Mouse (Mus musculus): Measurements from ENCODE around the gene Kcnip1. TPM values are rescaled to one million over a fixed set of nuclear protein-coding genes. Genes with fewer than 3 reads are reported as not detected.

Kcnip1 gene
- polyA plus RNA-seq, 1 experiment from 2014 or later: 51.2 TPM

DNA sequence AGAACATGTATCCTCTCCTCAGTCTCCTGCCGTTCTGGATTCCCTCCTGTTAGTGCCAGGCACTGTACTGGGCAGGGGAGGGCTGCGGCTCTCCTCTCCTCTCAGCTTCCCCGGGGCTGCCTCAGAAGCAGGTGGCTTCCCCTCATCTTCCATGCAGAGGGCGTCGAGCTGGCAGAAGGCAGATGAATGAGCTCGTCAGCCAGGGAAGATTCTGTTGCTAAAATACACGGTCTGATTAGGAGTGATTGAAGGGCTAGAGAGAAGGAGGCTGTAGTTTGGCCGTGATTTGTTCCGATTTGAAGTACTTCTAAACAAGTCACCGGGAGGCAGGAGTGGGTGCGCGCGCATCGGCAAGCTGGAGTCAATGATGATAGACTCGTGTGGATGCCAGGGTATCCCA is 236.3 kb downstream of the Kcnip1 start:
- Histone ChIP-seq H3K4me3 (no peak overlapping the region), H3K9ac (replicated peaks) (no peak overlapping the region), H3K36me3 (no peaks in the 10 kb centered on the region), H3K27me3 (no peaks in the 10 kb centered on the region), H3K4me1 (peaks cover 23% of the 10 kb centered on the region), H3K27ac (replicated peaks) (peak overlapping the region; percentile 31), H3K9me3 (no peaks in the 10 kb centered on the region), H3K4me2 (replicated peaks) (no peak overlapping the region)
- WGBS: 30% methylated on average over 15 of the region's 15 CpGs
- peak; percentile 83 for ATAC-seq (replicated peaks)

DNA sequence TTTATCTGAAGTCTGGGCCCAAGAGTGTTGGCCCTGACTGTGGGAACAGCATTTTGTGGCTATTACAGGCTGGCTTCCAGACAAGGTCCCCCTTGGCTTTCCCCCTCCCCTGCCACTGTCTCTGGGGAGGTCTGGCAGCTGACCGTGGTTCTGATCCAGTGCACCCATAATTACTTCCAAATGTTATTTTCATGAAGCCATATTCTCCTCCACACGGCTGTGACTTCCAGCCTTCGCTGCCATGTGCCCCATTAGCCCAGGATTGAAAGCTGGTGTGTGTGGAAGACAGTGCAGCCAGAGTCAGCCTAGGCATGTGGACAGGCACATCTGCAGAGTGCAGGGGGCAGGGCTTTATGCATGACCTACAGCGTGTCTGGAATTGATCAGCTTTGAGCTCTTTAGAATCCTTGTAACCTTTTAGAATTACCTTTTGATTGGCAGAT is 240.5 kb downstream of the Kcnip1 start:
- Histone ChIP-seq H3K4me3 (no peak overlapping the region), H3K27me3 (no peaks in the 10 kb centered on the region), H3K27ac (replicated peaks) (no peak overlapping the region), H3K9me3 (no peaks in the 10 kb centered on the region), H3K9ac (replicated peaks) (no peak overlapping the region), H3K4me2 (replicated peaks) (no peak overlapping the region), H3K4me1 (peaks cover 20% of the 10 kb centered on the region), H3K36me3 (no peaks in the 10 kb centered on the region)
- WGBS: 49% methylated on average over 4 of the region's 4 CpGs
- ATAC-seq (replicated peaks): no peak

DNA sequence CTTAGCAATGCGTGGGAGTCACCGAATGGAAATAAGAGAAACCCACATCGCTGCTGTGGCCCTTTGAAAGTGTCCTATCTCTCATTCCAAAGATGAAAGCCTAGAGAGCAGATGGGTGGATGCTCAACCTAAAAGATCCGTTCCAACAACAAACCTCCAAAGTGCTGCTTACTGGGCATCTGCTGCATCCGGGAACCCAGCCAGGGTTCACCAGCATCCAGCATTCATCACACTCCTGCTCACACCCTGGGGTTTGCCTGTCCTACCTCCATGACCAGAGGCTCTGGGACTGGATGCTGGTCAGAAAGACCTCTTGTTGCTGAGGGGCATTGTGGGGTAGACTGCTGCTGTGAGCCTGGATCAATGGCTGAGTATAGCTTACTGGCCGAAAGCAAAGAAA is 241.4 kb downstream of the Kcnip1 start:
- H3K27me3 ChIP-seq: no peaks in the 10 kb centered on the region
- H3K4me1 ChIP-seq: peaks cover 17% of the 10 kb centered on the region
- no peak overlapping the region for H3K27ac ChIP-seq (replicated peaks)
- no peaks in the 10 kb centered on the region for H3K36me3 ChIP-seq
- no peak overlapping the region for H3K4me2 ChIP-seq (replicated peaks)
- no peak for ATAC-seq (replicated peaks)
- no peaks in the 10 kb centered on the region for H3K9me3 ChIP-seq
- H3K4me3 ChIP-seq: no peak overlapping the region
- no peak overlapping the region for H3K9ac ChIP-seq (replicated peaks)
- 72% methylated on average over 6 of the region's 6 CpGs for WGBS

DNA sequence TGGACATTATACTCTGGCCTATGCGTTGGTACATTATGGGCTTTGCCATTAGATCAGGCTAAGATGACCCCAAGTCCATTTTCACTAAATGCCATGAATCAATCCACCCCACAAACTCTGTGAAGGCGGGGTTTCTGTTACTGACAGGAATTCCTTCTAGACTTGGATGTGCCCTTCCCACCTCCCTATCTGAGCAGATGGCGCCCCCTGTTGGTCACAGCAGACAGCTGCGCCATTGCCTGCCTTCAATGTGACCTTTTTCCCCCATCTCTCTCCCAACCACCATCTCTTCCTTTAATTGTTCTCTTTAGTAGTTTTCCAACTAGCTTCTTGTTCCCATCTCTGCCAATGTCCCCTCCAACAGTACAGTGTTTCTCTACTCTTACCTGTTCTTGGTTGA is 243.0 kb downstream of the Kcnip1 start:
- H3K4me2 ChIP-seq (replicated peaks): no peak overlapping the region
- H3K4me3 ChIP-seq: no peak overlapping the region
- WGBS: 86% methylated on average over 4 of the region's 4 CpGs
- no peaks in the 10 kb centered on the region for H3K27me3 ChIP-seq
- H3K27ac ChIP-seq (replicated peaks): no peak overlapping the region
- ATAC-seq (replicated peaks): no peak
- no peaks in the 10 kb centered on the region for H3K36me3 ChIP-seq
- H3K9ac ChIP-seq (replicated peaks): no peak overlapping the region
- no peaks in the 10 kb centered on the region for H3K9me3 ChIP-seq
- peaks cover 16% of the 10 kb centered on the region for H3K4me1 ChIP-seq

DNA sequence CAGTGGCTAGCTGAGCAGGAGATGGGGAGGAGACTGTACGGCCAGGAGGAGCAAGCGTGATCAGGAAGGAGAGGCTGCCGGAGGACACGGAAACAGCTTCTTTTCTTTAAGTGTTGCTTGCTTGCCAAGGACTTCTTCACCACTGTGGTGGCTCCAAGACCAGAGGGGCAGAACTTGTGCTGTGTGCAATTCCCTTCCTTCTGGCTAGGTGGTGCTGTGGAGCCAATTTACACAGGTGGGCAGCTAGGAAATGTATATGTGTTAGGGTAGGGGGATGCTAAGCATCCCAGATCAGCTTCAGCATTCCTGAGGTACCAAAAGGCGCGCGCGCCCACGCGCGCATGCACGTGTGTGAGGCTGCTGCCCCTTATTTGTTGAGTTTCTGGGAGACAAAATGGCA is 243.5 kb downstream of the Kcnip1 start:
- no peak overlapping the region for H3K9ac ChIP-seq (replicated peaks)
- no peaks in the 10 kb centered on the region for H3K36me3 ChIP-seq
- no peak overlapping the region for H3K4me2 ChIP-seq (replicated peaks)
- H3K4me1 ChIP-seq: peaks cover 16% of the 10 kb centered on the region
- ATAC-seq (replicated peaks): no peak
- H3K27ac ChIP-seq (replicated peaks): no peak overlapping the region
- WGBS: 96% methylated on average over 12 of the region's 12 CpGs
- H3K9me3 ChIP-seq: no peaks in the 10 kb centered on the region
- H3K27me3 ChIP-seq: no peaks in the 10 kb centered on the region
- no peak overlapping the region for H3K4me3 ChIP-seq

DNA sequence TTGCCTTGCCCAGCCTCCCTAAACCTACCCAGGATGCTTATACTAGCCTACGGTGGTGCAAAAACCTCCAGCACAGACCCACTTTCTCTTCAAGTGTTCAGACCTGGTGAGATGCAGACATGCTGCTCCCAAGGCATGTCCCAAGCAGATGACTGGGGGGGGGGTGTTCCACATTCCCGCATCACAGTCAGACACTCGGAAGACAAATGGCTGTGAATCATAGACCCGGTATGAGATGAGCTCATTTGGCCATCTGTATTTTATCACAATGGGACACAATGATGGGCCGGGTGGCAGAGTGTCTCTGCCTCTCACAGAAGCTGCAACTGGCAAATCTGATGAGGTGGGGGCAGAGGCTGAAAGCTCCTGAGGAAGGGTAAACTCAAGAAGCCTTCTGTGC is 244.2 kb downstream of the Kcnip1 start:
- Histone ChIP-seq H3K36me3 (no peaks in the 10 kb centered on the region), H3K4me1 (peaks cover 16% of the 10 kb centered on the region), H3K9me3 (no peaks in the 10 kb centered on the region), H3K27ac (replicated peaks) (no peak overlapping the region), H3K4me3 (no peak overlapping the region), H3K4me2 (replicated peaks) (no peak overlapping the region), H3K27me3 (no peaks in the 10 kb centered on the region), H3K9ac (replicated peaks) (no peak overlapping the region)
- WGBS: 76% methylated on average over 5 of the region's 5 CpGs
- no peak for ATAC-seq (replicated peaks)

DNA sequence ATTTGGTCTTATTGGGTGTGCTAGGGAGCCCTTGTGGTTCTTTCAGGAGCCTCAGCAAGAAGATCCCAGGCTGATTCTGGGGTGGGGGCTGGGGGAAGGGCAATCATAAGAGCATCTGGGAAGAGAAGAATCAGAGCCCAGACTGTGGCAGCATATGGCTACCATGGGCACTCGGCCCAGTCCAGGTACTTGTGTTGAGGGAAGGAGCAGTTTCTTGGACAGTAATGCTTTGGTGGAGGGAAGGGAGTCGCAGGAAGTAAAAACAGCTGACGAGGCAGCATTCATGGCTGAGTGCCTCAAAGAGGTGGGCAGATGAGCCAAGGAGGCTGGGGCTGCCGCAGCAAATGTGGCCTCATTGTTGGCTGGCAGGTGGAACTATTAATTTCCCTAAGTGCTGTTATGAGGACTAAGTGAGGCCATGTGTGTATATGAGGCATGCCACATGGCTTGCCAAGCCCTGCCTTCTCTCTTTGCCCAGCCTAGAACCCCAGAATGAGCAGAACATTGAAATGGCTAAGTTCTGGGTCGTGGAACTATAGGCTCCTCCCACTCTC is 245.5 kb downstream of the Kcnip1 start:
- ATAC-seq (replicated peaks): peak; percentile 65
- no peaks in the 10 kb centered on the region for H3K36me3 ChIP-seq
- no peak overlapping the region for H3K9ac ChIP-seq (replicated peaks)
- H3K4me2 ChIP-seq (replicated peaks): no peak overlapping the region
- no peaks in the 10 kb centered on the region for H3K27me3 ChIP-seq
- no peak overlapping the region; the same call in 1 of the 2 replicates for H3K27ac ChIP-seq (replicated peaks)
- H3K4me3 ChIP-seq: no peak overlapping the region
- WGBS: 48% methylated on average over 5 of the region's 5 CpGs
- H3K9me3 ChIP-seq: no peaks in the 10 kb centered on the region
- peaks cover 16% of the 10 kb centered on the region for H3K4me1 ChIP-seq

DNA sequence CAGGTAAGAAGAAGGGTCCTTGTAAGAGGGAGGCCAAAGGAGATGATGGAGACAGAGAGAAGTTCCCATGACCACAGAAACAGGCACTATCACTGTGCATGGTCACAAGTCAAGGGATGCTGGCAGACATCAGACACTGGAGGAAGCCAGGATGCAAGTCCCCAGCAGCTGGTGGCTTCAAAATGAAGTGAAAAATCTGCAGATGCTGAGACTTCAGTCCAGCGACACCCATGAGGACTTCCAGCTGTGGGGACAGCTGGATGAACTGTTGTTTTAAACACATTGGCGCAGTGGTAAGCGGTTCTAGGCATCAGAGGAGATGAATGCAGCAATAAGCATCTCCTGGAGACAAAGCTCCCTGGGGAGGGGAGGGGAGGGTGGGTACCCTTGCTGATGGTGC is 246.6 kb downstream of the Kcnip1 start:
- no peak for ATAC-seq (replicated peaks)
- H3K4me2 ChIP-seq (replicated peaks): no peak overlapping the region
- H3K27ac ChIP-seq (replicated peaks): no peak overlapping the region
- no peaks in the 10 kb centered on the region for H3K36me3 ChIP-seq
- H3K9me3 ChIP-seq: no peaks in the 10 kb centered on the region
- no peak overlapping the region for H3K9ac ChIP-seq (replicated peaks)
- peaks cover 21% of the 10 kb centered on the region for H3K4me1 ChIP-seq
- H3K4me3 ChIP-seq: no peak overlapping the region
- WGBS: 76% methylated on average over 3 of the region's 3 CpGs
- H3K27me3 ChIP-seq: no peaks in the 10 kb centered on the region

DNA sequence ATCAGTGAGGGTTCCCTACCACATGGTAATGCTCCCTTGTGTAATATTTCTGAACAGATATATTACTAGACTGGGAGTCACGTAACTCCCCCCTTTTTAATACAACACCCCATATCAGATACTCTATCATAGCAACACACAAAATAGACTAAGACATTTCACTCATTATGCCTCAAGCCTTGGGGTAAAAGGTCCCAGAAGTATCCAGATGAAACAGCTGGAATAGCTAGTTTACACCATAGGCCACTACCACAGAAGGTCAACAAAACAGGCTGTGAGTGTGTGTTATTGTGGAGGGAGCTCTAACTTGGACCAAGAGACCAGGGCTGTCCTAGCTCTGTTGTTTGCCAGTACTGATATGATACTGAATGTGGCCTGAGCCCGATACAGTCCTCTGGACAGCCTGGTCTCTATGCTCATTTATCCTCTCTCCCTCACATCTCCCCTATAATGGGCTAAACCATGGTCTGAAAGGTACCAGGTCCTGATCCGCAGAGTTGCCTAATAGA is 247.1 kb downstream of the Kcnip1 start:
- Histone ChIP-seq H3K36me3 (no peaks in the 10 kb centered on the region), H3K4me2 (replicated peaks) (no peak overlapping the region), H3K9ac (replicated peaks) (no peak overlapping the region), H3K4me1 (peaks cover 17% of the 10 kb centered on the region), H3K4me3 (no peak overlapping the region), H3K27ac (replicated peaks) (no peak overlapping the region), H3K27me3 (no peaks in the 10 kb centered on the region), H3K9me3 (no peaks in the 10 kb centered on the region)
- 91% methylated on average over 3 of the region's 3 CpGs for WGBS
- ATAC-seq (replicated peaks): no peak

DNA sequence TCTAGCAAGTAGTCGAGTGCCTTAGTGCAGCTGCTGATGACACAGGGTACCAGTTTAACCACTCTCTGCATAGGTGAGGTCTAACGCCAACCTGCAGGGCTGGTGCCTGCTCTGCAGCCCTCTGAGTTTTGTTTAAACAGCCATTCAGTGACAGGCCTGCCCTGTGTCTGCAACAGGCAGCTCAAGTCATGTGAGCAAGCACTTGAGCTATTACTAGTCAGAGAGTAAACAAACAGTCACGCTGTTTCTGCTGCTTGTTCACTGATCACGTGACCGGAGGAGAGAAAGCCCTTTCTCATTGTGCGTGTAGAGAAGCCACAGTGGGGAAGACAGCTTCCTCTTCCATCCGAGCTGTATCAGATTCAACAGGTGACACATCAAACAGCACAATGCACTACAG is 248.5 kb downstream of the Kcnip1 start:
- H3K36me3 ChIP-seq: no peaks in the 10 kb centered on the region
- peak; percentile 24 for ATAC-seq (replicated peaks)
- H3K4me3 ChIP-seq: no peak overlapping the region
- no peaks in the 10 kb centered on the region for H3K9me3 ChIP-seq
- 50% methylated on average over 7 of the region's 7 CpGs for WGBS
- H3K27ac ChIP-seq (replicated peaks): no peak overlapping the region
- no peak overlapping the region for H3K4me2 ChIP-seq (replicated peaks)
- H3K4me1 ChIP-seq: peaks cover 17% of the 10 kb centered on the region
- no peak overlapping the region for H3K9ac ChIP-seq (replicated peaks)
- no peaks in the 10 kb centered on the region for H3K27me3 ChIP-seq

DNA sequence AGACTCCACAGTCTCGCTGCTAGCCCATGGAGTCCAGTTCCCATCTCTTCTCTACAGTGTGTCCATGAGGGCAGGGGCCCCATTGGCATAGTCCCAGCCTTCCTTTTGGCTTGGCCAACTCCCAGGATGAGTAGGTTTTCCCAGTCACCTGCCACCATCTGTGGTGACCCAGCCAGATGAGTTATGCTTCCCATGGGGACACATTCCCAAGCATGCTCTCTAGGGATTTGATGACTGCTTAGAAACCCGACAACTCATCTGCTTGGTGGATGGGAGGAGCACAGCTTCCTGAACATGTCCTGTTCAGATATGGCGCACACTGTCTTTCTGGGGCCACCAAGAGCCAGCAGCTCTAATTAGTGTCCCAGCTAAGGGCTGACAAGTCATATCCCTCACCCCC is 252.8 kb downstream of the Kcnip1 start:
- Histone ChIP-seq H3K27ac (replicated peaks) (no peak overlapping the region), H3K4me1 (peaks cover 14% of the 10 kb centered on the region), H3K36me3 (no peaks in the 10 kb centered on the region), H3K9me3 (no peaks in the 10 kb centered on the region), H3K27me3 (no peaks in the 10 kb centered on the region), H3K4me3 (no peak overlapping the region), H3K9ac (replicated peaks) (no peak overlapping the region), H3K4me2 (replicated peaks) (no peak overlapping the region)
- ATAC-seq (replicated peaks): no peak
- WGBS: 89% methylated on average over 3 of the region's 3 CpGs

DNA sequence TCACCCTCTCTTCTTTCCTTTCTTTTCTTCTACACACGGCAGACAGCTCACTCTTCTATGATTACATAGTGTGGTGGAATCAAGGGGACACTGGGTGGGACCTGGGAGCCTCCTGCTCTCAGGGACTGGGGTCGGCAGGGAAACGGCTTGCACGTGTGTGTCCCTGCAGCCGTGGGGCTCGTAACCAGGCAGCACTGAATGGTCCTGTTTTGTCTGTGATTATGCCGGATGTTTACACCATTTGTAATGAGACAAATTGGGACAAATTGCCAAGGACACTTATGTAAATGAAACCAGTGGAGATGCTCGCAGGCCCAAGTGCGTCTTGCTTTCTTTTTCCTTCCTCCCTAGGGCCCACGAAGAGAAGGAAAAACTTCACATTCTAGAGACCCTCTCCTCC is 256.5 kb downstream of the Kcnip1 start:
- WGBS: 35% methylated on average over 10 of the region's 10 CpGs
- H3K4me3 ChIP-seq: no peak overlapping the region
- no peaks in the 10 kb centered on the region for H3K27me3 ChIP-seq
- ATAC-seq (replicated peaks): no peak
- H3K9me3 ChIP-seq: no peaks in the 10 kb centered on the region
- H3K4me2 ChIP-seq (replicated peaks): no peak overlapping the region
- no peak overlapping the region for H3K27ac ChIP-seq (replicated peaks)
- H3K9ac ChIP-seq (replicated peaks): no peak overlapping the region
- peaks cover 5% of the 10 kb centered on the region; the same call in 1 of the 2 replicates for H3K4me1 ChIP-seq
- H3K36me3 ChIP-seq: no peaks in the 10 kb centered on the region

DNA sequence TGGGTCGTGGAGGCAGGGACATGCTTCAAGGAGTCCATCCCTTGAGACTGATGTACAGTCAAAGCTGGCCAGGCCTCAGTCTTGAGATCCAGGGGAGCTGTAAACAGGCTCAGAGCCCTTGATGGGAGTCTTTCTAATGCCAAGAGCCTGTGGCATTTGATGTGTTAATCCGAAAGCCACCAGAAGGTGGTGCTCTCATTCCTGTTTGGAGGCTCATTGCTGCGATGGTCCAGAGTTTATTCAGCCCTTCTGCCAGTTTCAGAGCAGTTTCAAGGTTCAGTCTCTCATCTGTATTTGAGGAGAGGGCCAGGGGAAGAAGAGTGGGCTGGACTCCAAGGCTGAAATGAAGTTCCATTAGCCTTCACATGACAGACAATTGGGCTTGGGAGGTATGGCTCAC is 259.7 kb downstream of the Kcnip1 start:
- no peaks in the 10 kb centered on the region for H3K27me3 ChIP-seq
- no peak overlapping the region for H3K27ac ChIP-seq (replicated peaks)
- H3K4me1 ChIP-seq: peaks cover 5% of the 10 kb centered on the region; the same call in 1 of the 2 replicates
- no peak overlapping the region for H3K4me3 ChIP-seq
- ATAC-seq (replicated peaks): peak; percentile 51
- H3K9ac ChIP-seq (replicated peaks): no peak overlapping the region
- 16% methylated on average over 3 of the region's 3 CpGs for WGBS
- H3K4me2 ChIP-seq (replicated peaks): no peak overlapping the region
- no peaks in the 10 kb centered on the region for H3K9me3 ChIP-seq
- no peaks in the 10 kb centered on the region for H3K36me3 ChIP-seq

Data from forebrain, embryonic 15.5 days (tissue).